Mouse (Mus musculus) cerebellum, adult 18-20 months (tissue): ENCODE data around the gene Sec11a.
A peak's percentile ranks its signal among the peaks of the same experiment; 100 is the strongest.

Experiments used
- DNase-seq, 2 experiments: peaks; one replicate each; pipeline ENCODE4 v3.0.0; 2021

Sec11a gene

DNA sequence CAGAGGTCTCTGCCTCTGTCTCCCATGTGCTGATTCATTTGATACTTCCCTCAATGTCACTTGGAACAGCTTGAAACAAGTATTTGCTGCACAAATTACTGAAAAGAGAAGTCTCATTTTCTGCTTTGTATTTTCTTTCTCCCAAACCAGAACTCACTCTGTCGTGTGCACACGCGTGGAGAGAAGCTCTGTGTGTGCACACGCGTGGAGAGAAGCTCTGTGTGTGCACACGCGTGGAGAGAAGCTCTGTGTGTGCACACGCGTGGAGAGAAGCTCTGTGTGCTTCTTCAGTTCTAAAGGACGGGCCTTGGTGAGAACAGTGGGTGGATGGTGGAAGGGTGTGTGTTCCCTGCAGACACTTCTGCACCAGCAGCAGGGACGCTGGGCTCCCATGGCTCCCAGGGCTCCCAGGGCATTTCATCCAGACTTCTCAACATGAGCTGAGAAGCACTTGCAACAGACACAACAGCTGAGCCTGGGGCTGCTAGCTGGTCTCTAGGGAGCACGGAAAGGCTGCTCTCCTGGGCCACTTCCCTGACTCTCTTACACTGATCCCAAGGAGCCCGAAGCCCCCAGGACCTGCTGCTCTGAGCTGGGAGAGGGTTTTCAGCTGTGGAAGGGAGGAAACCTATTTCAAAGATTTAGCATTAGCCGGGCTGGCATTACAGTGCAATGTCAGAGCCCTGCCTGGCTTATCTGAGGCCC is 52.6 kb downstream of the Sec11a start:
- no peak for DNase-seq

DNA sequence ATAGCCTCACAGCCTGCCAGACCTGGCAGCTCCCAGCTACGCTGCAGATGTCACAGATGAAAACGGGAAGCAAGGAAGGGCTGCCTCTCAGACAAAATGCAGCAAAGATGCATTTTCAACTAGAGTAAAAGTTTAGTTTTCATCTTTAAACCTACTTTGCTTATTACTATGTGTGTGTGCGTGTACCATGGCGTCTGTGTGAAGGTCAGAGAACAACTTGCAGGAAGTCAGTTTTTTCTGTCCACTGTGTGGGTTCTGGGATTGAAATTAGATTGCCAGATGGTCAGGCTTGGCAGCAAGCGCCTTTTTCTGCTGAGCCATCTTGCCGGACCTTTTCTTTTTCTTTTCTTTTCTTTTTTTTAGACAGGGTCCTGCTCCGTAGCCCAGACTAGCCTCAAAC is 53.4 kb downstream of the Sec11a start:
- peak; percentile 60 to 65 for DNase-seq

GRCm38 (mm10) chr7:80893753-80894129 is 53.8 kb downstream of the Sec11a start:
- DNase-seq: peak in 1 of 2 experiments; percentile 49

GRCm38 (mm10) chr7:80893086-80893752 is 54.4 kb downstream of the Sec11a start:
- DNase-seq: peak; percentile 61 to 63

- no peak for DNase-seq
Observed at GRCm38 (mm10) chr7:80889841-80890241, 57.7 kb downstream of the Sec11a start.

DNA sequence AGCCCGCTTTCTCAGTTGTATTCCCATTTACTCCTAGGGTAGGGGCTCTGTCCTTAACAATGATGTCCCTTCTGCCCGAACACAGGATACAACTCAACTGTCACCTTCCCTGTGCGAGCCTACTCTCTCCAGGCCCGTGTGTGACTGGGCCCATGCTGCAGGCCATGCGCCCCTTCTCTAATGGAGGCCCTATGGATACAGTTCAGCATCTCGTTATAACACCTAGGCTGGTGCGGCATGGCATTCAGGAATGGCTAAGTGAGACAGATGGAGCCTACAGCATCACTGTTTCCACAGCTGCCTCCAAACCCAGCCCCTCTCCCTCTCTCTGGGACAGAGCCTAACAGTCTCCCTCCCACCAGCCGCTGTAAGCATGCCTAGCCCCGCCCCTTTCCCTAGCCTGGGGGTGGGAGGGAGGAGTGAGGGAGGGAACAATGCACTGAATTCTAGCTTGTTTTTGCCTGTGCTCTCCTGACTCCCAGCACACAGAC is 58.5 kb downstream of the Sec11a start:
- DNase-seq: no peak

DNA sequence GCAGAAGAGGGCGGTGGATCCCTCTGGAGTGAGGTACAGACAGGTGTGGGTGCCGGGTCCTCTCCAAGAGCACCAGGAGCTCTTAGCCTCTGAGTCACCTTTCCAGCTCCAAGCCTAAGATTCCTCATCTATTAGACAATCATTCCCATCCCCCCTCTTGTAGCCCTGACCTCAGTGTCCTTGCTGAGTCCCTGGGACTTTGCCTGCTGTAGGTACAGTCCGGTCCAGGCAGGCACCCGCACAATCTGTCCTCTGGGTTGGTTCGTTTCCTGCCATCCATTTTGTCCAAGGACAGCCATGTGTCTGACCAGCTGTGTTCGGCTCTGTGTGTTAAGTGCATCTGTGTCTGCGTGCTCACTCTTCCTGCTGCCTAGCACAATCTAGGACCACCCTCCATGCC is 59.0 kb downstream of the Sec11a start:
- no peak for DNase-seq

- no peak for DNase-seq
Observed at GRCm38 (mm10) chr7:80885666-80886065, 61.9 kb downstream of the Sec11a start.

DNA sequence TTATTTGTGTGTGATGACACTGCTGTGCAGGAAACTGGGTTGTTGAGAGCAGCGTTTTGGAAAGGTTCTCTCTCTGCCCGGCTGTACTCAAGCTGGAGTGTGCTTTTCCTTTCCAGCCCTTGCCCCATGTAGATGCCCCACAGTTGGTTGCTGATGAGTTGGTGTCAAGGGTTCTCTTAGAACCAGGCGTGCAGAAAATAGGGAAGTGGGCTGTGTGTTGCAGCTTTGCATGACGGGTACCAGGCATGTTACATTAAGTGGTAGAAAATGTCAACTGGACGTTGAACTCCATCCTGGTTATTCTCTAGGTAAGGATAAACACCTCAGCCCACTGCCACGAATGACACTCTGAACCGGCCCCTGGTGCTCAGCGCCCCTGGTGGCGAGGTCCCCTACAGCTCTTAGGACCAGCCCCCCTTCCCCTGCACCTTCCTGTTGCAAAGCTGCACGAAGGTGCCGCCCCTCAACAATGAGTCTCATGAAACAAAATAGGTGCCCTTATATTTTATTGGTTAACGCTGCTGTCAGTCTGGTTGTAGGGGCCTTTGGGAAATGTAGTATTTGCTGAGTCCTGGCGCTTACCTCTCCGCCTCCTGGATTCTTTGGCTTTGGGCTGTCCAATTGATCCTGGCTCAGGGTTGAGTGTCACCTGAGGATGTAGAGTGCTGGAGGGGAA is 64.6 kb downstream of the Sec11a start:
- peak; percentile 64 to 75 for DNase-seq

DNA sequence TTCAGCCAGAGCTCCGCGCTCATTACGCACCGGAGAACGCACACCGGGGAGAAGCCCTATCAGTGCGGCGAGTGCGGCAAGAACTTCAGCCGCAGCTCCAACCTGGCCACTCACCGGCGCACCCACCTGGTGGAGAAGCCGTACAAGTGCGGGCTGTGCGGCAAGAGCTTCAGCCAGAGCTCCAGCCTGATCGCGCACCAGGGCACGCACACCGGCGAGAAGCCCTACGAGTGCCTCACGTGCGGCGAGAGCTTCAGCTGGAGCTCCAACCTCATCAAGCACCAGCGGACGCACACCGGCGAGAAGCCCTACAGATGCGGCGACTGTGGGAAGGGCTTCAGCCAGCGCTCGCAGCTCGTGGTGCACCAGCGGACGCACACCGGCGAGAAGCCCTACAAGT is 71.9 kb downstream of the Sec11a start:
- no peak for DNase-seq

GRCm38 (mm10) chr7:80873631-80874030 is 73.9 kb downstream of the Sec11a start:
- no peak for DNase-seq

- DNase-seq: no peak
Observed at GRCm38 (mm10) chr7:80873038-80873437, 74.5 kb downstream of the Sec11a start.

GRCm38 (mm10) chr7:80868686-80869085 is 78.9 kb downstream of the Sec11a start:
- no peak for DNase-seq

DNA sequence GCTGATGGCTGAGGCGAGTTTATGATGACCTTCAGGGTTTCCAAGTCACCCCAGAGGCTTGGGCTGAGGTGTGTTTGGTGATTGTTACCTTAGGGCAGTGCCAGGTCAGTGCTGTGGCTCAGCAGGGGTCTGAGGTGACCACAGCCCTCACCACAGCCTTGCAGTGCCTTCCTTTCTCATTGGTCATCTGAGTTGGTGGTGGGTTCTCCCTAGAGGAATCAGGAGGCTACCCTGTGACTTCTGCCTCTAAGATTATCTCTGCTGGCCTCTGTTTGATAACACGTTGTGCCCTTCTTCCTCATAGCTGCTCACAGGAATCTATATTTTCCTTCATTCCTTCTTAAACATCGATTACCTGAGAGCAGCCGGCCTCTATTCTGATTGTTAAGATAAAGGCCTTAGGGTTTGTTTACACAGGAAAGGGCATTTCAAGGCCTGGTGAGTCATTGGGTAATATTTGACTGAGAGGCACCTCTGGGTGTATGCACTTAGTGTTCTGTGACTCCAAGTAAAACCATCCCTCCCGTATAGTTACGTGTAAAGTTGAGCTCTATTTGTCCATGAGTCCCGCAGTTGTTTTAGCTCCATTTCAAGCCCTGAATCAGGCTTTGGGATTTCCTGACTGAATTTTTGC is 80.9 kb downstream of the Sec11a start:
- no peak for DNase-seq

GRCm38 (mm10) chr7:80865521-80865920 is 82.1 kb downstream of the Sec11a start:
- DNase-seq: no peak

GRCm38 (mm10) chr7:80864831-80865230 is 82.7 kb downstream of the Sec11a start:
- DNase-seq: no peak

DNA sequence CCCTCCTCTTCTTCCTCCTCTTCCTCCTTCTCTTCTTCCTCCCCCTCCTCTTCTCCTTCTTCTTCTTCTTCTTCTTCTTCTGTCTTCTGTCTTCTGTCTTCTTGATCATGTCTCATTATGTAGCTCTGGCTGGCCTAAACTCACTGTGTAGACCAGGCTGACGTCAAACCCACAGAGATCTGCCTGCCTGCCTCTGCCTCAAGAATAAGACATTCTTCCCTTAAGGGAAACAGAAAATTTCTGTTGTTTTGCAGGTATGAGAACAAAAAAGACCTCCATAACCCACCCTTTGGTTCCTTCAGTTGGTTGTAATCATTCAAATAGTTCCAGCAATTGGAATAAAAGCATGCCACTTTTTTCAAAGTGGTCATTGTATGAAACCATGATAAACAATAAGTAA is 83.4 kb downstream of the Sec11a start:
- DNase-seq: no peak

DNA sequence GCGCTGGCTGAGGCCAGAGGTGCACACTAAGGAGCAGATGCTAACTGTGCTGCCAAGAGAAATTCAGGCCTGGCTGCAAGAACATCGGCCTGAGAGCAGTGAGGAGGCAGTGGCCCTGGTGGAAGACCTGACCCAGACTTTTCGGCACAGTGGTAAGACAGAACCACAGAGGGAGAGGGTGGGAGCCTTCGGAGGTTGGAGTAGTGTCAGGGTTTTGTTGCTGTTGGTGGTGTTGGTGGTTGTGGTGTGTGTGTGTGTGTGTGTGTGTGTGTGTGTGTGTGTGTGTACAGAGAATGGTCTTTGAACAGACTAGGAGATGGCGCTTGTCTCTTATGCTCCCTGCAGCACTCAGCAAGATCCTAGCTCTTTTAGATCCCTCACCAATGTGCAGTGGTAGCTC is 84.1 kb downstream of the Sec11a start:
- DNase-seq: no peak

GRCm38 (mm10) chr7:80862475-80862874 is 85.1 kb downstream of the Sec11a start:
- DNase-seq: no peak

GRCm38 (mm10) chr7:80860729-80861274 is 86.8 kb downstream of the Sec11a start, which contains the start of gene Zscan2:
Gene Zscan2, plus strand, starts transcription at chr7:80860920.
- DNase-seq: peak; percentile 87 to 92

DNA sequence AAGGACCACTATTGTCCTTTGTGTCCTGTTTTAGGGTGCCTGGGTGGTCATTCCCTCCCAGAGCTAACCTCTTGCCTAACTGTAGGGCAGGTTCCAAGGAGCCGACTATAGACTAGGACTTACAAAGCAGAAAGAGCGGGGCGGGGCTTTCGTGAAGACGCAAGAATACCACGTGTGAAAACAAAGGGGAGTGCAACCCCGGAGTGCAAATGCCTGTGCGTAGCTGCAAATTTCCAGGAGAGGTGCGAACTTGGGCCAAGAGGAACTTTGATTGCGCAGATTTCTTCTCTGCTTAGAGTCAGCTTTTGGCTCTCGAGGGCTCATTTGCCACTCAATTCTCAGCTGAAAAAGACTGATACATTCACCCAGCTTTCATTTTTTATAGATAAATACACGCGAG is 87.4 kb downstream of the Sec11a start:
- DNase-seq: peak; percentile 57 to 58

DNA sequence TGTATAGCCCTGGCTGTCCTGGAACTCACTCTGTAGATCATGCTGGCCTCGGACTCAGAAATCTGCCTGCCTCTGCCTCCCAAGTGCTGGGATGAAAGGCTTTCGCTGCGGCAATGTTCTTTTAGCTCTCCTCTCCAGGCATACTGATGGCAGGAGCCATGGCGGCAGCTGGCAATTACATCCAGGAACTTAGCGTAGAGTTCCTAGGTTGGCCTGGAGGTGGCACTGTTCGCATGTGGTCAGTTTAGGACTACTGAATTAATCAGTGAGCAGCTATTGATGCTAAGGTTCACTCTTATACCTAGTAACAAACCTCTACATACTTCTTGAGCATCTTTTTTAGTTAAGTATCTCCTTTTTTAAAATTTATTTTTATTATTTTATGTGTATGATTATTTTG is 90.4 kb downstream of the Sec11a start:
- peak; percentile 83 to 85 for DNase-seq

GRCm38 (mm10) chr7:80855316-80855715 is 92.3 kb downstream of the Sec11a start:
- no peak for DNase-seq
